Mouse (Mus musculus): ENCODE data around the gene Msi1.
A peak's percentile ranks its signal among the peaks of the same experiment; 100 is the strongest.

Msi1 gene

GRCm38 (mm10) chr5:115429359-115430186 lies at the start of gene Msi1:
Msi1 (plus strand) TSS chr5:115429599.
- DNase-seq (ENCODE audit: low read depth): no peak

DNA sequence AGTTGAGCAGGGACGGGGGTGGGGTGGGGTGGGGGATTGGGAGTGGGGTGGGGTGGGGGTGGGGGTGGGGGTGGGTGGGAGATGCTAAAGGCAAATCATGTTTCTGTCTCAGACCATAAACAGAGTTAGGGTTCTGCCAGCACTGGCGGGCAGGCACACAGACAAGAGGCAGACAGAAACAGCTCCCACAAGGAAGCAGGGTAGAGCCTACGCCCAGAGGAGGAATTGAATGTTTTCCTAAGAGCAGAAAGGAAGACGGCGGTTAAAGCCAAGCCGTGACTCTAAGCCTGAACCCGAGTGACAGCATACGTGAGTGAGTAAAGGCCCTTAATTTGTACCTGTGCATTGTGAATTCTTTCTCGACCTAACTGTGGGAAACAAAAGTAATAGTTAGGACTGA lies 37.5 kb upstream of the Msi1 start:
- no peak for DNase-seq (ENCODE audit: low read depth)

GRCm38 (mm10) chr5:115392969-115393368 lies 36.4 kb upstream of the Msi1 start:
- DNase-seq (ENCODE audit: low read depth): no peak

DNA sequence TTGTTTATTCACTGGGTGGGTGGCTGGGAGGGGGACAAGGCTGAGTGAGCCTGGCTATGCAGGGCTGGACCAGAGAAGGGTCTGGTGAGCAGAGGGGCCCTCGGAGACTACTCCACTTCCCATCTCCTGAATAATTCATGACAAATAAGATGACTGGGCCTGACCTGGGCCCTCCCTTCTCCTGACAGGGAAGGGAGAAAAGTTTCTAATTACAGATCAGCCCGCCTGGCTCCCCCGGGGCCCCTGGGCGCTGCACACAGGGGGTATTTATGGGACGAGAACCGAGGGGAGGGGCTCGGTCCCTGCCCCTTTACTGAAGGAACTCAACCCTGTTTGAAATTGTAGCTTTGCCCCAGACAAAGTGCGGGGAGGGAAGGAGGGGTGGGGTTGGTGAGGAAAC lies 35.2 kb upstream of the Msi1 start:
- no peak for DNase-seq (ENCODE audit: low read depth)

GRCm38 (mm10) chr5:115394836-115395235 lies 34.6 kb upstream of the Msi1 start:
- no peak for DNase-seq (ENCODE audit: low read depth)

- DNase-seq (ENCODE audit: low read depth): no peak
These were observed 32.7 kb upstream of the Msi1 start for GRCm38 (mm10) chr5:115396654-115397053.

DNA sequence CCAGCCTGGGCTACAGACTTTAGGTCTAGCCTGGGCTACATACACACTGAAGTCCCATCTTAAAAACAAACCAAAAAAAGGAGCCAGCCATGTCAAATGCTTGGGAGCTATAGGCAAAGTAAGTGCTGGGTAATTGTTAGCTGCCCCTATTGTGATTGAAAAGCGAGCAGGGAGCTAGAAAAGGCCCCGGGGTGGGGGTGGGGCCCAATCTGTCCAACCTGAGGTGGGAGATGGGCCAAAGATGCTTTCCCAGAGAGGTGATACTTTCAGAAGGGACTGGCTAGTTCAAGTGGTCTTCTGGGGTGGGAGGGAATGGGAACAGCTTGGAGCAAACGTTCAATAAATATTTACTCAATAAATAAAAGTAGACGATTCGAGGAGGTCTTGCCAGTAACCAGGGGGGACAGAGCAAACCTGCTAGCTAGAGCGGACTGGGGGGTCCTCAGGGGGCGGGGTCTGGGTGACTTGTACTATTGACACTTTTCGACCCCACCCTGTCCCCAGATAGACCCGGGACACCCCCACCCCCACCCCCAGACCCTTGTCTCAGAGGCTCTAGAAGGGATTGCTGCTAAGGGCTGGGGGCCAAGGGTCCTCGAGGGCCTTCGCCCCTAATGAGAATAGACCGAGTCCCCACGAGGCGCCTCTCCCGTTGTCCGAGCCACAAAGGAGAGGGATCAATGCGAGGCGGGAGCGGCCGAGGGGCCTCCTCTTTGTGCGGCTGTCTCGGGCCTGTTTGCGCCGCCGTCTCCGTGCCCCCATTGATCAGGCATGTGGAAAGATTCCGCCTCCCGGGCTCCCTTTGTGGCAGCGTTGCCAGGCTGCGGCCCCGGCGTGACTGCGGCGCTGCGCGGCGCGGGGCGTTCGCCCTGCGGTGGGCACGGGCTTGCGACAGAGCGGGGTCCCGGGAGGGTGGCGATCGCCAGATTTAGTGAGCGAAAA lies 31.3 kb upstream of the Msi1 start:
- DNase-seq (ENCODE audit: low read depth): no peak

- no peak for DNase-seq (ENCODE audit: low read depth)
These were observed 27.3 kb upstream of the Msi1 start for GRCm38 (mm10) chr5:115402063-115402462.

- no peak for DNase-seq (ENCODE audit: low read depth)
These were observed 25.8 kb upstream of the Msi1 start for GRCm38 (mm10) chr5:115403436-115404140.

DNA sequence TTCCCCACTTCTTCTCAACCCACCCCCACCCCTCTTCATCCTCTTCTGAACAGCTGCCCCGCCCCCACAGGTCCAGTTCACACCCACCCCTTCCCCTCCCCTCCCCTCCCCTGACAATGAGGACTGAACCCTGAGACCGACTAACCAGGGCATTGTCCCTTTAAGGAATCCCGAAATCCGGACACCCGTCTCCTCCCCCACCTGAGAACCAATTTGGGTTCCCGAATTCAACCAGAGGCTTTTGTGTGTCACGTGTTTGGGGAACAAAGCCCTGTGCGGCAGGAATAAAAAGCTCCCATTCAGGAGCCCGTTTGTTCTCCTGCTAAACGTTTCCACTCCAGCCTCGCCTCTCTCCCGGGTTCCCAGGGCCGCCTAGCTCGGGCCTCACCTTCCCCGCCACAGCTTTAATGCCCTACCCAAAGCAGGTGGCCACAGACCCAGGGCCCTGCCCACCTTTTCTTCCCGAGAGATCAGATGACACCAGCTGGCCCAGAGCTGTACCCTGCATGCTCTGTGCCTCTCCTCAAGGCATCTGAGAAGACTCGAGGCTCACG lies 25.1 kb upstream of the Msi1 start:
- DNase-seq (ENCODE audit: low read depth): no peak

DNA sequence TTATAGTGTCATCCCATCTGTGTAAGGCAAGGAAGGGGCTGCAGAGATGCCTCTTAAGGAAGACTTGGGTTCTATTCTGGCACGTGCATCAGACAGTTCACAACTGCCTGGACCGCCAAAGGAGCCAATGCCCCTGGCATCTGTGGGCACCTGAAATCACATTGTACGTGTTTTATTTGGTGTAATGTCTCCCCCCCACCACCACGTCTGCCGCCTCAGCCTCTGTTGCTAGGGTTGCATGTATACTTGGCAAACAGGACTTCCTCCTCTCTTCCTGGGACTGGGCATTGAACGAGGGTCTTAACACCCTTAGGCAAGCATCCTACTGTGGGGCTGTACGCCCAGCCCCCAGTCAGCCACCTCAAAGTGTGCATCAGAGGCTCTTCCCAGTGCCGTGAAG lies 24.2 kb upstream of the Msi1 start:
- DNase-seq (ENCODE audit: low read depth): no peak

GRCm38 (mm10) chr5:115408110-115408509 lies 21.3 kb upstream of the Msi1 start:
- peak; percentile 5 for DNase-seq (ENCODE audit: low read depth)

DNA sequence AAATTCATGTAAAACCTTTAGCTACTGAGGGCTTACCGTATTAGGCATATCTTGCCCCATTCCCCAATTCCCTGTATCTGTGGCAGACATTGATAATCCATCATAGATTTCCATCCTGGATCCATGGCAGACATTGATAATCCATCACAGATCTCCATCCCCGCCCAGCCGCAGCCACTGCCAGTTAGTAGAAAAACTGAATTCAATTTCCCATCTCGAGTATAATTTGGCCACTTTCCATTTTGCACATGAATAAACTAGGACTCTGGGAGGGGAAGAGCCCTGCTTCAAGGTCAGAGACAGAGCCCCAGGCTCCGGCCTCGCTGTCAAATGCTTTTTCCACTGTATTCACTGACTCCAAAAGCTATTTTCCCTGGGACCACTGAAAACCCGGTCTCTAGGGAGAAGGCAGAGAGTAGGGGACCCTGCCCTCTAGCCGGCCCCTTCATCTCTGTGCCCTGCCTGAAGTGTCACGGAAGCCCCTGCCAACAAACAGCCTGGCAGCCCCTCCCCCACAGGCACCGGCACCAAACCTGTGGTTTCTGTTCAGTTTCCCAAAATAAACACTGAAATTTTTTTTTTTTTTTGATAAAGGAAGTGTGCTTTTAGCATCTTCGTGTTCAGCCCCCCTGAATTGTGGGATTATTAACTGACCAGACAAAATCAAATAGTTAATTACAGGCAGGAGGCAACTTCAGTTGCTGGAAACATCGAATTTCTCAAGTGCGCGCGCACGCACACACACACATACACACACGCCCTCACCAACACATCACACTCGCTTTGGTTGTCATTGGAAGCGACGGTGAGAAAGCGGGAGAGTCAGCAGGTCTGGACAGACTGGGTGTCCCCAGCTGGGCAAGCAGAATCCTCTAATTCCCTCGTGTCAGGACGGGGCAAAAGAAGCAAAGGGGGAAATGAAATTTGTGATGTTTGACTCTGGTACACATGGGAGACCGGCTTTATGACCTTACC lies 14.0 kb upstream of the Msi1 start:
- DNase-seq (ENCODE audit: low read depth): no peak

GRCm38 (mm10) chr5:115428831-115429358 lies 504 bp upstream of the Msi1 start:
- no peak for DNase-seq (ENCODE audit: low read depth)

GRCm38 (mm10) chr5:115430187-115430960 lies 975 bp downstream of the Msi1 start:
- DNase-seq (ENCODE audit: low read depth): no peak

GRCm38 (mm10) chr5:115431061-115431897 lies 1.9 kb downstream of the Msi1 start:
- DNase-seq (ENCODE audit: low read depth): no peak

DNA sequence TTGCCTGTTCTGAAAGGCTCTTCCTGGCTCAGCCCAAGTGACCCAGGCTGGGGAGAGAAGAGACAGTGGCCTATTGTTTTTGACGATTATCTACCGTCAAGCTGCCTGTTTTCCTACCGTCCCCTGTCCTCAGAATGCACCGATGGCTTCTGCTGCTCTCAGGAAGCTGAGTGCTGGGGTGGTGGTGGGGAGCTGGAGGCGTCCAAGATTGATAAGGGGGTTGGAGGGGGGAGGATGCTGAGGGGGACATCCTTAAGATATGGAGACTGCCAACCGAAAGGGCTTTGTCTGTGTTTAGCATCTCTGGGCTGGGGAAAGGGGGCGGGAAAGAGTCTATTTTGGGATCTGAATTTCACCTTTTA lies 2.5 kb downstream of the Msi1 start:
- DNase-seq (ENCODE audit: low read depth): no peak

DNA sequence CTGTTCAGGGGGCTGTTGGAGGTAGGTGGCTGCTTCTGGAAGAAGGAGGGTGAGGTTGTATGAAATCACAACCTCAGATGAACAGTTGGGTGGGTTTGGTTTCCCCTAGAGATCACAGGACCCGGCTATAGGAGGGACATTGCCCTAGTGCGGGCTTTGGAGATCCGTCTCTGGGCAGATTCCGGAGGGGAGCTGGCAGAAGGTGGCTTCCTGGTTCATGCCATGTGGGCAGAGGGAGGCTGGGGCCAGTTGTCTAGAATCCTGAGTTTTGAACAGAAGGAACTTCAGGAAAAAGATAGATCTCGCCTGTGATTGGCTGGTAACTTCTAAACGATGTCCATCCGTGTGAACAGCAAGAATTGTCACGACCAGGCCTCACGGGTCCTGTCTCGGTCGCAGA lies 3.0 kb downstream of the Msi1 start:
- no peak for DNase-seq (ENCODE audit: low read depth)

GRCm38 (mm10) chr5:115433191-115433590 lies 3.8 kb downstream of the Msi1 start:
- no peak for DNase-seq (ENCODE audit: low read depth)
